Comparison of ENCODE assay signal across 8 mouse cellular contexts in the genomic region with DNA sequence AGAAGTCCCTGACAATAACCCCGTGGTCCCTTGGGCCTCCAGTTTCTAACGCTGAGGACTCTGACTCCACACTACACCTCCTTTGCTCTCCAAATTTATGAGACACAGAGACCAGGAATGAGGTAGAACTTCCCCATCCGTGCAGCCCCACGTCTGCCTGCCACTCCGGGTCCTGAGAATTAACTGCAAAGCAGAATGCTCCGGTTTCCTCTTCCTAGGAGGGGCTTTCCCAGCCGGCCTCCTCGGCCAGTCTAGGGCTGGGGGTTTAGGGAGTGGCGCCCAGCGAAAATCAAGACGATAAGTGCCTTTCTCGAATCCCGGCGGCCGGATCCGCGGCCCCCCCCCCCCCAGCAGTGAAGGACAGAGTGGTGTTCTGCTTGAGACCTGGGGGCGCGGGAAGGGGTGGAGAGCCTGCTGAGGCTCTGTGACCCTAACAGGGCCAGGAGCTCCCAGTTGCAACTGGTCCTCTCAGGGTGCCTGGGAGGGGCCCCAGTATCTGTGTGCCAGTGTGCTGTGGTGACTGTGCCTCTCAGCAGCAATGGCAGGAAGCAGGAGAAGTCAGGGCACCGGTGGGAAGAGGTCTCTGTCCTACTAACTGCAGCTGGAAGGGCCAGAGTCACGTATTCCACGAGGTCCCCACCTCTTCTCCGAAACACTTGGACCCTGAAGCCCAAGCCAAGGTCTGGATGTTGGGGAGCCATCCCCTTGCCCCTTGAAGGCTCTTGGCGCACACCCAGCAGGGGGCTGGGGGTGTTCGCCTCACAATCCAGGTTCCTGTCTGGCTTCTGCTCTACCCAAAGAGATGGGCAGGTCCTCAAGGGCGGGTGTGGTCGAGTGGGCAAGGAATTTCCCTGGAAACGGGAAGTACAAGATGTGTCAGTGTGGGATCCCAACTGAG. TPM values are rescaled to one million over a fixed set of nuclear protein-coding genes. Genes with fewer than 3 reads are reported as not detected.
DNase-seq lines count a peak whose midpoint lies in the region; ATAC-seq lines count a peak whose summit lies in the region.

No protein-coding gene starts in this region.

- H3K4me2 ChIP-seq in forebrain, embryonic 11.5 days (ENCODE audit: low read depth, low read length, severe bottlenecking), result peak overlapping the region; percentile 29; the same call in 1 of the 2 replicates

- H3K27me3 ChIP-seq in forebrain, embryonic 11.5 days (ENCODE audit: control insufficient read depth, insufficient read depth, low read length), result 0 out of 2 replicates have a peak, but pooled peaks cover 2% of the 10 kb centered on the region

- H3K36me3 ChIP-seq in forebrain, embryonic 11.5 days (ENCODE audit: control insufficient read depth, insufficient read depth, low read length), result no peaks in the 10 kb centered on the region

- peaks cover 12% of the 10 kb centered on the region for H3K4me1 ChIP-seq in forebrain, embryonic 11.5 days (replicated peaks; ENCODE audit: control insufficient read depth, insufficient read depth, low read length)

- 7% methylated on average over 28 of the region's 28 CpGs for WGBS in forebrain, embryonic 11.5 days

- H3K9ac ChIP-seq in forebrain, embryonic 11.5 days (ENCODE audit: low read length), result peak overlapping the region; percentile 21

- no peaks in the 10 kb centered on the region for H3K9me3 ChIP-seq in forebrain, embryonic 11.5 days (ENCODE audit: control insufficient read depth, low read length)

- ATAC-seq in forebrain, embryonic 11.5 days (replicated peaks; ENCODE audit: low FRiP score), result no peak
- ATAC-seq in inflammation-experienced regulatory T-cells, adult 6 months, result peak; percentile 41

- peak; percentile 21 for DNase-seq in embryo, embryonic 10 days (ENCODE audit: low spot score)
- DNase-seq in embryo, embryonic 10.5 days (ENCODE audit: low spot score), result no peak
- no peak for DNase-seq in forebrain, embryonic 11.5 days (ENCODE audit: low spot score)
- peak; percentile 53 for DNase-seq in lung, postnatal 25 days (ENCODE audit: low spot score)
- DNase-seq in frontal cortex, postnatal 10 days (ENCODE audit: low spot score in 2 of 2), result no peak
- DNase-seq in retina, embryonic 14.5 days (ENCODE audit: low spot score), result no peak
- no peak for DNase-seq in left cerebral cortex, adult 9 months (ENCODE audit: low spot score in 2 of 2)

- H3K4me3 ChIP-seq in forebrain, embryonic 11.5 days (ENCODE audit: low read depth, low read length), result no peak overlapping the region

- H3K27ac ChIP-seq in forebrain, embryonic 11.5 days (ENCODE audit: low read depth, low read length), result no peak overlapping the region

RNA-seq across cellular contexts. Expression of a gene that starts 6.6 kb away (rescaled TPM):
- 11.4 and 11.5 TPM in 2 replicates for polyA plus RNA-seq in forebrain, embryonic 11.5 days (2014; fragmentation: Nextera tagmentation; extraction: Ambion mirVana)
- polyA plus RNA-seq in inflammation-experienced regulatory T-cells, adult 6 months (2017; shearing (Covaris generic)), result 10 to 100 TPM; 19.3 to 24.5 (median 20.4) TPM

RNA-seq across cellular contexts. Expression of a gene that starts 19.9 kb away (rescaled TPM):
- polyA plus RNA-seq in forebrain, embryonic 11.5 days (2014; fragmentation: Nextera tagmentation; extraction: Ambion mirVana), result not detected in 2 replicates
- polyA plus RNA-seq in inflammation-experienced regulatory T-cells, adult 6 months (2017; shearing (Covaris generic)), result under 1 TPM in 2 of 3 experiments, not detected in 1; 0.46 to 0.78 TPM

RNA-seq across cellular contexts. Expression of a gene that starts 38.5 kb away (rescaled TPM):
- polyA plus RNA-seq in forebrain, embryonic 11.5 days (2014; fragmentation: Nextera tagmentation; extraction: Ambion mirVana), result not detected in 2 replicates
- polyA plus RNA-seq in inflammation-experienced regulatory T-cells, adult 6 months (2017; shearing (Covaris generic)), result not detected

RNA-seq across cellular contexts. Expression of a gene that starts 49.9 kb away (rescaled TPM):
- polyA plus RNA-seq in forebrain, embryonic 11.5 days (2014; fragmentation: Nextera tagmentation; extraction: Ambion mirVana), result not detected in 2 replicates
- polyA plus RNA-seq in inflammation-experienced regulatory T-cells, adult 6 months (2017; shearing (Covaris generic)), result not detected

Comparison
In these comparisons a context has a peak if more than half of its experiments do, and no peak if none do; other contexts are left out.
1. DNase-seq: peak in embryo, embryonic 10 days (single experiment) and lung, postnatal 25 days (single experiment); none in embryo, embryonic 10.5 days (single experiment), forebrain, embryonic 11.5 days (single experiment), frontal cortex, postnatal 10 days (0 of 2), retina, embryonic 14.5 days (single experiment) and left cerebral cortex, adult 9 months (0 of 2).